Mouse (Mus musculus) ovary, adult 2 months (tissue): ENCODE data around the gene Slx4ip. TPM values are rescaled to one million over a fixed set of nuclear protein-coding genes. Genes with fewer than 3 reads are reported as not detected.

Source experiments
- polyA plus RNA-seq: library from polyadenylated mRNA; depleted of rRNA; stranded (reverse); fragments of >200 nt; gene quantifications from 2 replicates; pipeline ENCODE4 v1.2.3, GENCODE M21; 2012; rRNA removed

Slx4ip gene
- 0.32 and 0.75 TPM in 2 replicates for polyA plus RNA-seq

DNA sequence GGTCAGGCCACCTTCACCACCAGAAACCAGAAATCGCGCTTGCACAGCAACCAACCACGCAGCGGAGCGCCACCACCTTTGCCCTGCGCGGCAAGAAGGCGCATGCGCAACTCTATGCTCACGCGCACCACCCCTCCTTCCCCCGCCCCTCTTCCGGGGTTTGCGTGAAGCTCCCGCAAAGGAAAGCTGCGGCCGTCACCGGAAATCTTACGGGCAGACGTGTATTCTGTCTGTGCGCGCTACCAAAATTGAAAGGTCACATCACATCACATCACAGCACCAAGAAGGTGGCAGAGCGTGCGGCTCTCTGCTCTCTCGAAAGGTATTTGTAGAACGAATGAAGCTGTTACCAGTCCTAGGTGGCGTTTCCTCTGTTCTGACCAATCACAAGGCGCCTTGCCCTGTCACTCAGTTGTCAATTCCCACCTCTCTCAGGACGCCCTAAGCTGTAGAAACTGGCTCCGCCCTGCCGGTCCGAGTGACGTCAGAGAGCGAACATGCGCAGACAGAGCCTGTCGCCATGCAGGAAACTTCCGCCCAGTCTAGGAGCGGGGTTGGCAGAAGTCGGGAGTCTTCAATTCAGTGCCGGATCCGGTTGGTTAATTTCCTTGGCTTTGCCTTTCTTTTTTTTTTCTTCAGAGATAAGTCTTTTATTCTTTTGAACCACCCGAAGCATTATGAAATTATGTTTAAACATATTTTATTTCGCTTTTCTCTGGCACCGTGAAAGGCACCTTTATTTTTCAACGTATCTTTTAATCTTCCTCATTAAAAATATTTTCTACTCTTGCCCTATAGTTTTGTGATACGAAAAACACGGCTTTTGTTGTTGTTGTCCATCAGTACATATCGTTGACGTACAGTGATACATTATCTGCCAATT, at the start of gene Slx4ip, which contains the start of the genes AL731706.1 and Mkks:
TSS of gene Slx4ip (plus strand) at position 151 of the 883 bp plus-strand sequence.
TSS of gene AL731706.1 (minus strand) at position 322 of the 883 bp plus-strand sequence.
TSS of gene Mkks (minus strand) at position 322 of the 883 bp plus-strand sequence.

DNA sequence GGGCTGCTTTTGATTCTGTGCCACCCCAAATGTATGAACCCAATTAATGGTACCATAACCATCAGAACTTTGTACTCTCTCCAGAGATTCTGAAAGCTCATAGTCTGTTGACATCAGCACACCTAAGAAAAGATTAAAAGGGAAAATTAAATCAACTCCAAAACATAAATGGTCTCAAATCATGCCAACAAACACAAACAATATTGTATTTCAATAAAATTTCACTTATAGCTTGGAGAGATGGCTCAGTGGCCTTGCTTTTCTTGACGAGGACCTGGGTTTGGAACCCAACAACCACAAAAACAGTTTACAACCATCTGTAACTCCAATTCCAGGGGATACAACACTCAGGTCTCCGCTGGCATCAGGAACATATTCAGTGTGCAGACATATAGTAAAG, 5.4 kb upstream of the Slx4ip start, which contains the start of gene AL731706.2:
TSS of gene AL731706.2 (minus strand) at position 101 of the 400 bp plus-strand sequence.

DNA sequence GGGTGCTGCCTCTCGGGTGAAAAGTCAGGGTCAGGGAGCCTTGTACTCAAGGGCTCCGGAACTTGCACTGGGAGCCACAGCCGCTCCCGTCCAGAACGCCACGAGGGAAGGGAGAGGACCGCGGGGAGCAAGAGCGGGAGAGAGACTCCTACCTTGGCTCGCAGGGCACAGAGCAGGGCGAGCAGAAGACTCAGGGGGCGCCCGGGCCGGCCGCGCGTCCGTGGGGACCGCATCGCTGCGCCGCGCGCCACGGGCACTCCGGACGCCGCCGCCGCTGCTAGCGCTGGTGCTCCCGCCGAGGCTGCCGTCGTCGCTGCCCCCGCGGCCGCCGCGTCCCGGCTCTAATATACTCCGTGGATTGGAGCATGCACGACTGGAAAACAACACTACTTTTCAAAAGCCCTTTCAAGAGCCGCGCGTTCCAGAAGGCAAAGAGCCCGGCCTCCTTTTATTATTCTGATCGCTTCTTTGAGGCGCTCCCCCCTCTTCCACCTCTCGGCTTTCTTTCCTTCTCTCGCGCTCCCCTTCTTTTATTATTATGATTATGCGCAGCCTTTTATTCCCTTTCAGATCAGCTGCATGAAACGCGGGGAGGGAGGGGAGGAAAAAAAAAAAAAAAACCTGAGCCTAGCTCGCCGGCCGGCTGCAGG, 225.1 kb downstream of the Slx4ip start, which contains the start of gene Jag1:
TSS of gene Jag1 (minus strand) at position 620 of the 650 bp plus-strand sequence.

Other genes starting within 250 kb of the Slx4ip start
- 0.09 TPM in 1 of 2 replicates, not detected in the other for gene Snap25, start 177.8 kb upstream of the Slx4ip start, polyA plus RNA-seq
- not detected in 2 replicates for gene AL731706.2, start 5.5 kb upstream of the Slx4ip start, polyA plus RNA-seq
- gene AL731706.1, start 171 bp downstream of the Slx4ip start, polyA plus RNA-seq, result 1.6 and 2.2 TPM in 2 replicates
- 3.0 and 6.5 TPM in 2 replicates for gene Mkks, start 171 bp downstream of the Slx4ip start, polyA plus RNA-seq
- 10.0 and 11.2 TPM in 2 replicates for gene Jag1, start 225.4 kb downstream of the Slx4ip start, polyA plus RNA-seq